Mouse (Mus musculus) liver, embryonic 11.5 days (tissue): ENCODE measurements around the gene Mmaa. TPM values are rescaled to one million over a fixed set of nuclear protein-coding genes. Genes with fewer than 3 reads are reported as not detected.

Experiments used
- ATAC-seq: fragments of 200-750 bp; cut with Nextera tagmentation; replicated peaks from 2 replicates; pipeline ENCODE4 v1.8.0; 2017; ENCODE audit warnings: moderate number of reproducible peaks, mild to moderate bottlenecking, moderate TSS enrichment, moderate library complexity; ENCODE audit not compliant: low FRiP score
- DNase-seq: peaks from one replicate; pipeline ENCODE4 v3.0.0-alpha.2; 2017; ENCODE audit warnings: low spot score
- H3K27ac ChIP-seq: fragments of 300-500 bp; sonication (generic); 2 replicates; pipeline ENCODE4 v1.5.1; 2014; ENCODE audit warnings: mild to moderate bottlenecking, low read depth, low read length, control low read depth
- H3K27me3 ChIP-seq: fragments of 300-500 bp; sonication (generic); replicated peaks from 2 replicates; pipeline ENCODE4 v1.6.1; 2014; ENCODE audit warnings: low read length, mixed read lengths; ENCODE audit not compliant: control insufficient read depth, insufficient read depth
- H3K36me3 ChIP-seq: fragments of 300-500 bp; sonication (generic); 2 replicates; pipeline ENCODE4 v1.6.1; 2014; ENCODE audit warnings: mild to moderate bottlenecking, low read length, moderate library complexity, mixed read lengths; ENCODE audit not compliant: control insufficient read depth, insufficient read depth
- H3K4me1 ChIP-seq: fragments of 300-500 bp; sonication (generic); replicated peaks from 2 replicates; pipeline ENCODE4 v1.6.1; 2014; ENCODE audit warnings: low read length, mixed read lengths; ENCODE audit not compliant: control insufficient read depth, insufficient read depth
- H3K4me2 ChIP-seq: fragments of 300-500 bp; sonication (generic); 2 replicates; pipeline ENCODE4 v1.6.1; 2014; ENCODE audit warnings: mild to moderate bottlenecking, control low read depth, moderate library complexity
- H3K4me3 ChIP-seq: fragments of 300-500 bp; sonication (generic); 2 replicates; pipeline ENCODE4 v1.5.1; 2014; ENCODE audit warnings: low read depth, low read length, control low read depth
- H3K9ac ChIP-seq: fragments of 300-500 bp; sonication (generic); 2 replicates; pipeline ENCODE4 v1.6.1; 2014; ENCODE audit warnings: low read depth, low read length, control low read depth
- H3K9me3 ChIP-seq: fragments of 300-500 bp; sonication (generic); 2 replicates; pipeline ENCODE4 v1.6.1; 2016; ENCODE audit warnings: low read length, inconsistent platforms, mixed read lengths; ENCODE audit not compliant: control insufficient read depth
- WGBS: fragments of 180-500 bp; shearing (Covaris S2); extraction: QIAGEN DNeasy Blood & Tissue Kit; methylation state at CpG from one replicate; pipeline ENCODE4 v1.1.7; 2014; 5-methylcytosine and 5-hydroxymethylcytosine counted together
- polyA plus RNA-seq: library from polyadenylated mRNA; unstranded; fragments of >200 nt; fragmentation: Nextera tagmentation; extraction: Ambion mirVana; gene quantifications from 2 replicates; pipeline ENCODE4 v1.2.1, GENCODE M21; 2014

Gene Mmaa
- polyA plus RNA-seq, 1 experiment from 2014 or later: 7.7 TPM

GRCm38 (mm10) chr8:79329182-79329581, 34.4 kb upstream of the Mmaa start:
- H3K9ac ChIP-seq: no peak overlapping the region
- no peaks in the 10 kb centered on the region for H3K36me3 ChIP-seq
- H3K9me3 ChIP-seq: no peaks in the 10 kb centered on the region
- no peaks in the 10 kb centered on the region for H3K4me1 ChIP-seq
- no peak overlapping the region for H3K27ac ChIP-seq
- ATAC-seq (no peak), DNase-seq (no peak)
- H3K4me3 ChIP-seq: no peak overlapping the region
- 89% methylated on average over 4 of the region's 4 CpGs for whole genome bisulfite sequencing
- H3K27me3 ChIP-seq: no peaks in the 10 kb centered on the region
- H3K4me2 ChIP-seq: no peak overlapping the region

- Histone ChIP-seq H3K27ac (no peak overlapping the region), H3K36me3 (no peaks in the 10 kb centered on the region), H3K4me2 (no peak overlapping the region), H3K27me3 (no peaks in the 10 kb centered on the region), H3K9ac (no peak overlapping the region), H3K9me3 (no peaks in the 10 kb centered on the region), H3K4me1 (no peaks in the 10 kb centered on the region), H3K4me3 (no peak overlapping the region)
- WGBS: 79% methylated on average over 6 of the region's 6 CpGs
- DNase-seq (no peak), ATAC-seq (no peak)
These were observed 30.8 kb upstream of the Mmaa start for GRCm38 (mm10) chr8:79325510-79325909.

- 73% methylated on average over 5 of the region's 5 CpGs for WGBS
These were observed 30.2 kb upstream of the Mmaa start for GRCm38 (mm10) chr8:79324928-79325327.

GRCm38 (mm10) chr8:79324036-79324435, 29.3 kb upstream of the Mmaa start:
- no peak overlapping the region for H3K27ac ChIP-seq
- no peak overlapping the region for H3K9ac ChIP-seq
- no peak overlapping the region for H3K4me3 ChIP-seq
- no peaks in the 10 kb centered on the region for H3K9me3 ChIP-seq
- 54% methylated on average over 3 of the region's 3 CpGs for WGBS
- no peaks in the 10 kb centered on the region for H3K27me3 ChIP-seq
- ATAC-seq (no peak), DNase-seq (no peak)
- no peaks in the 10 kb centered on the region for H3K36me3 ChIP-seq
- H3K4me1 ChIP-seq: no peaks in the 10 kb centered on the region
- no peak overlapping the region for H3K4me2 ChIP-seq

More at GRCm38 (mm10) chr8:79324928-79325327, 30.2 kb upstream of the Mmaa start:
- no peak overlapping the region for H3K27ac ChIP-seq
- H3K27me3 ChIP-seq: no peaks in the 10 kb centered on the region
- DNase-seq (no peak), ATAC-seq (no peak)
- H3K9ac ChIP-seq: no peak overlapping the region
- H3K4me1 ChIP-seq: no peaks in the 10 kb centered on the region
- no peak overlapping the region for H3K4me3 ChIP-seq
- no peaks in the 10 kb centered on the region for H3K9me3 ChIP-seq
- no peak overlapping the region for H3K4me2 ChIP-seq
- H3K36me3 ChIP-seq: no peaks in the 10 kb centered on the region

- Histone ChIP-seq H3K4me2 (no peak overlapping the region), H3K9ac (no peak overlapping the region), H3K9me3 (no peaks in the 10 kb centered on the region), H3K27me3 (no peaks in the 10 kb centered on the region), H3K27ac (no peak overlapping the region), H3K36me3 (no peaks in the 10 kb centered on the region), H3K4me3 (no peak overlapping the region), H3K4me1 (no peaks in the 10 kb centered on the region)
- WGBS: 58% methylated on average over 7 of the region's 7 CpGs
- DNase-seq (no peak), ATAC-seq (no peak)
These were observed 28.4 kb upstream of the Mmaa start for GRCm38 (mm10) chr8:79323121-79323520.

GRCm38 (mm10) chr8:79310801-79311200, 16.1 kb upstream of the Mmaa start:
- Histone ChIP-seq H3K27me3 (no peaks in the 10 kb centered on the region), H3K9ac (no peak overlapping the region), H3K36me3 (no peaks in the 10 kb centered on the region), H3K27ac (no peak overlapping the region), H3K9me3 (no peaks in the 10 kb centered on the region), H3K4me1 (no peaks in the 10 kb centered on the region), H3K4me3 (no peak overlapping the region), H3K4me2 (no peak overlapping the region)
- no peak for DNase-seq
- WGBS: 63% methylated on average over 2 of the region's 2 CpGs
- ATAC-seq: no peak

- Histone ChIP-seq H3K27ac (no peak overlapping the region), H3K27me3 (no peaks in the 10 kb centered on the region), H3K4me2 (no peak overlapping the region), H3K9me3 (no peaks in the 10 kb centered on the region), H3K4me1 (no peaks in the 10 kb centered on the region), H3K4me3 (no peak overlapping the region), H3K9ac (no peak overlapping the region), H3K36me3 (no peaks in the 10 kb centered on the region)
- ATAC-seq (no peak), DNase-seq (no peak)
- WGBS: 69% methylated on average over 5 of the region's 5 CpGs
These were observed 11.2 kb upstream of the Mmaa start for GRCm38 (mm10) chr8:79305941-79306340.

GRCm38 (mm10) chr8:79301548-79301947, 6.8 kb upstream of the Mmaa start:
- 73% methylated on average over 3 of the region's 3 CpGs for WGBS
- 0 out of 2 replicates have a peak, but pooled peaks cover 2% of the 10 kb centered on the region for H3K36me3 ChIP-seq
- no peak overlapping the region for H3K4me2 ChIP-seq
- H3K4me1 ChIP-seq: no peaks in the 10 kb centered on the region
- H3K4me3 ChIP-seq: no peak overlapping the region
- no peak overlapping the region for H3K27ac ChIP-seq
- H3K9me3 ChIP-seq: no peaks in the 10 kb centered on the region
- no peak for DNase-seq
- H3K27me3 ChIP-seq: no peaks in the 10 kb centered on the region
- no peak overlapping the region for H3K9ac ChIP-seq
- ATAC-seq: no peak

- no peak overlapping the region for H3K27ac ChIP-seq
- ATAC-seq: no peak
- no peak for DNase-seq
- H3K9ac ChIP-seq: no peak overlapping the region
- no peaks in the 10 kb centered on the region for H3K4me1 ChIP-seq
- no peak overlapping the region for H3K4me3 ChIP-seq
- no peaks in the 10 kb centered on the region for H3K27me3 ChIP-seq
- no peak overlapping the region for H3K4me2 ChIP-seq
- H3K9me3 ChIP-seq: no peaks in the 10 kb centered on the region
- 0 out of 2 replicates have a peak, but pooled peaks cover 2% of the 10 kb centered on the region for H3K36me3 ChIP-seq
- 81% methylated on average over 5 of the region's 5 CpGs for WGBS
These were observed 5.0 kb upstream of the Mmaa start for GRCm38 (mm10) chr8:79299704-79300103.
